Mouse (Mus musculus) CH12.LX (cell line): ENCODE results near the gene Hoxc8. TPM values are rescaled to one million over a fixed set of nuclear protein-coding genes. Genes with fewer than 3 reads are reported as not detected.

Source experiments
- DNase-seq: peaks from one replicate; pipeline ENCODE4 v3.0.0-alpha.2; 2013; ENCODE audit errors: extremely low read depth
- H3K27ac ChIP-seq: 2 replicates; pipeline ENCODE4 v1.5.1; 2012; ENCODE audit warnings: low read depth, mild to moderate bottlenecking, control low read depth, moderate library complexity; ENCODE audit not compliant: insufficient read depth
- H3K27me3 ChIP-seq: replicated peaks from 2 replicates; pipeline ENCODE3; 2012; ENCODE audit warnings: inconsistent platforms
- H3K36me3 ChIP-seq, 2 experiments: replicated peaks in 1 of 2; 2 replicates each; pipeline versions ENCODE3 to v1.6.1; 2012; ENCODE audit warnings: inconsistent platforms in 1 of 2, low read length in 1 of 2, mild to moderate bottlenecking in 1 of 2, mixed read lengths in 1 of 2, moderate library complexity in 1 of 2; ENCODE audit not compliant: control insufficient read depth in 1 of 2, insufficient read depth in 1 of 2
- H3K4me1 ChIP-seq, 2 experiments: 2 replicates each; pipeline ENCODE4 v1.6.1; 2012; ENCODE audit warnings: inconsistent platforms in 1 of 2, moderate library complexity in 1 of 2; ENCODE audit not compliant: insufficient read depth in 2 of 2, control insufficient read depth in 1 of 2
- H3K4me2 ChIP-seq: 2 replicates; pipeline ENCODE4 v1.6.1; 2012; ENCODE audit warnings: low read depth, mild to moderate bottlenecking, control low read depth; ENCODE audit not compliant: poor library complexity, insufficient read depth, severe bottlenecking
- H3K4me3 ChIP-seq, 3 experiments: fragments of 150-350 bp in 1 of 3; sonication (generic) in 1 of 3; replicated peaks in 1 of 3; 2 replicates each; pipeline versions ENCODE3 to v1.5.1; 2011 to 2012; ENCODE audit warnings: low read depth in 2 of 3, low read length in 2 of 3, mild to moderate bottlenecking in 2 of 3, moderate library complexity in 2 of 3, control low read depth in 1 of 3, improper control_type of control experiment in 1 of 3, inconsistent platforms in 1 of 3, mixed read lengths in 1 of 3; ENCODE audit not compliant: poor library complexity in 1 of 3
- H3K79me2 ChIP-seq: replicated peaks from 2 replicates; pipeline ENCODE4 v1.6.1; 2012; ENCODE audit warnings: mild to moderate bottlenecking, moderate library complexity; ENCODE audit not compliant: control insufficient read depth, poor library complexity, insufficient read depth, severe bottlenecking; ENCODE audit errors: extremely low read depth
- H3K9ac ChIP-seq: 2 replicates; pipeline ENCODE4 v1.6.1; 2012; ENCODE audit warnings: low read depth, mild to moderate bottlenecking, control low read depth, moderate library complexity; ENCODE audit not compliant: insufficient read depth
- H3K9me3 ChIP-seq: replicated peaks from 2 replicates; pipeline ENCODE3; 2012; ENCODE audit warnings: low read length, inconsistent platforms, mixed read lengths
- BHLHE40 ChIP-seq: IDR thresholded peaks from 2 replicates; pipeline ENCODE4 v1.6.1; 2011; ENCODE audit warnings: mild to moderate bottlenecking, low read depth, low read length, improper control_type of control experiment
- CHD1 ChIP-seq: IDR thresholded peaks from 2 replicates; pipeline ENCODE4 v1.6.1; 2012; ENCODE audit warnings: low read depth, low read length, improper control_type of control experiment, inconsistent platforms
- CHD2 ChIP-seq: IDR thresholded peaks from 2 replicates; pipeline ENCODE4 v1.6.1; 2011; ENCODE audit warnings: low read length, improper control_type of control experiment
- E2F4 ChIP-seq: IDR thresholded peaks from 2 replicates; pipeline ENCODE4 v1.6.1; 2011; ENCODE audit warnings: low read depth, low read length, improper control_type of control experiment; ENCODE audit not compliant: insufficient replicate concordance
- ELF1 ChIP-seq: IDR thresholded peaks from 2 replicates; pipeline ENCODE4 v1.6.1; 2014; ENCODE audit warnings: low read depth, mild to moderate bottlenecking, inconsistent platforms, low read length, improper control_type of control experiment
- EP300 ChIP-seq: IDR thresholded peaks from 2 replicates; pipeline ENCODE4 v1.6.1; 2011; ENCODE audit warnings: low read length, improper control_type of control experiment
- ETS1 ChIP-seq: conservative IDR thresholded peaks from 2 replicates; pipeline ENCODE4 v1.6.1; 2012; ENCODE audit warnings: low read depth, mild to moderate bottlenecking, inconsistent platforms, low read length, improper control_type of control experiment, moderate library complexity
- GABPA ChIP-seq: IDR thresholded peaks from 2 replicates; pipeline ENCODE4 v1.6.1; 2012; ENCODE audit warnings: low read depth, low read length, improper control_type of control experiment, inconsistent platforms; ENCODE audit not compliant: insufficient replicate concordance
- IRF4 ChIP-seq: IDR thresholded peaks from 2 replicates; pipeline ENCODE4 v1.6.1; 2014; ENCODE audit warnings: low read depth, mild to moderate bottlenecking, inconsistent platforms, low read length, improper control_type of control experiment
- JUN ChIP-seq: IDR thresholded peaks from 2 replicates; pipeline ENCODE4 v1.6.1; 2011; ENCODE audit warnings: low read depth, mild to moderate bottlenecking, low read length, improper control_type of control experiment, moderate library complexity; ENCODE audit not compliant: insufficient read depth
- JUND ChIP-seq: conservative IDR thresholded peaks from 2 replicates; pipeline ENCODE4 v1.6.1; 2011; ENCODE audit warnings: low read depth, low read length, improper control_type of control experiment
- KAT2A ChIP-seq: IDR thresholded peaks from 2 replicates; pipeline ENCODE4 v1.6.1; 2012; ENCODE audit warnings: low read length, improper control_type of control experiment, inconsistent platforms; ENCODE audit not compliant: insufficient replicate concordance
- MAX ChIP-seq: IDR thresholded peaks from 2 replicates; pipeline ENCODE4 v1.6.1; 2011; ENCODE audit warnings: low read length, improper control_type of control experiment
- MEF2A ChIP-seq: IDR thresholded peaks from 2 replicates; pipeline ENCODE4 v1.6.1; 2014; ENCODE audit warnings: low read depth, mild to moderate bottlenecking, inconsistent platforms, low read length, improper control_type of control experiment, borderline replicate concordance
- MXI1 ChIP-seq: IDR thresholded peaks from 2 replicates; pipeline ENCODE4 v1.6.1; 2011; ENCODE audit warnings: mild to moderate bottlenecking, low read depth, low read length, improper control_type of control experiment
- MYC ChIP-seq: IDR thresholded peaks from 2 replicates; pipeline ENCODE4 v1.6.1; 2011; ENCODE audit warnings: low read depth, mild to moderate bottlenecking, improper control_type of control experiment, low read length
- NRF1 ChIP-seq: IDR thresholded peaks from 2 replicates; pipeline ENCODE4 v1.6.1; 2014; ENCODE audit warnings: low read depth, mild to moderate bottlenecking, inconsistent platforms, low read length, improper control_type of control experiment, moderate library complexity
- PAX5 ChIP-seq: IDR thresholded peaks from 2 replicates; pipeline ENCODE4 v1.6.1; 2012; ENCODE audit warnings: low read length, inconsistent platforms, mixed read lengths
- POLR2AphosphoS2 ChIP-seq: IDR thresholded peaks from 2 replicates; pipeline ENCODE4 v1.6.1; 2011; ENCODE audit warnings: low read depth, low read length, improper control_type of control experiment
- RAD21 ChIP-seq: IDR thresholded peaks from 2 replicates; pipeline ENCODE4 v1.6.1; 2011; ENCODE audit warnings: low read depth, mild to moderate bottlenecking, low read length, improper control_type of control experiment, moderate library complexity
- SIN3A ChIP-seq: IDR thresholded peaks from 2 replicates; pipeline ENCODE4 v1.6.1; 2012; ENCODE audit warnings: low read length, improper control_type of control experiment, inconsistent platforms
- SMC3 ChIP-seq: IDR thresholded peaks from 2 replicates; pipeline ENCODE4 v1.6.1; 2011; ENCODE audit warnings: low read depth, low read length, improper control_type of control experiment
- TBP ChIP-seq: conservative IDR thresholded peaks from 2 replicates; pipeline ENCODE4 v1.6.1; 2011; ENCODE audit warnings: low read depth, low read length, improper control_type of control experiment
- TCF12 ChIP-seq: IDR thresholded peaks from 2 replicates; pipeline ENCODE4 v1.6.1; 2014; ENCODE audit warnings: low read depth, mild to moderate bottlenecking, inconsistent platforms, low read length, improper control_type of control experiment
- USF1 ChIP-seq: IDR thresholded peaks from 2 replicates; pipeline ENCODE4 v1.6.1; 2014; ENCODE audit warnings: low read depth, mild to moderate bottlenecking, inconsistent platforms, low read length, improper control_type of control experiment
- USF2 ChIP-seq: conservative IDR thresholded peaks from 2 replicates; pipeline ENCODE4 v1.6.1; 2011; ENCODE audit warnings: low read depth, low read length, improper control_type of control experiment
- ZC3H11A ChIP-seq: IDR thresholded peaks from 2 replicates; pipeline ENCODE4 v1.6.1; 2012; ENCODE audit warnings: low read depth, mild to moderate bottlenecking, inconsistent platforms, low read length, improper control_type of control experiment
- ZMIZ1 ChIP-seq: IDR thresholded peaks from 2 replicates; pipeline ENCODE4 v1.6.1; 2012; ENCODE audit warnings: low read depth, mild to moderate bottlenecking, inconsistent platforms, low read length, improper control_type of control experiment
- dilution Hi-C: fragments of 300-500 bp; cut with MboI; formaldehyde crosslinking; loops from 2 replicates; pipeline ENCODE4 v1.14.3; 2020; ENCODE audit warnings: low sequenced_read_pairs; ENCODE audit not compliant: extremely low pct_unique_long_range_greater_than_20kb, extremely low pct_ligation_motif_present
- in situ Hi-C: fragments of 300-500 bp; cut with MboI; formaldehyde crosslinking; loops from 3 replicates; pipeline ENCODE4 v1.14.3; 2019; ENCODE audit warnings: low sequenced_read_pairs, low pct_ligation_motif_present, low pct_unique_long_range_greater_than_20kb, mixed read lengths
- polyA plus RNA-seq: library from polyadenylated mRNA; unstranded; fragments of >175 nt; gene quantifications from 2 replicates; pipeline ENCODE4 v1.2.1, GENCODE M21; 2012; ENCODE audit warnings: low read depth; ENCODE audit not compliant: insufficient read length
- total RNA-seq, 2 experiments: library from RNA; depleted of rRNA; stranded (reverse); fragments of 300-350 nt in 1 of 2; fragments of >200 nt in 1 of 2; gene quantifications; 2 replicates each; pipeline ENCODE4 v1.2.3; 2012 to 2014

Hoxc8 gene
- total and polyA plus RNA-seq, 3 experiments = not detected

GRCm38 (mm10) chr15:102965003-102965891, 25.2 kb upstream of the Hoxc8 start:
- dilution Hi-C loops (no loop called here), in situ Hi-C loops (no loop called here)
- Histone ChIP-seq H3K9me3 (no peaks in the 10 kb centered on the region), H3K4me1 (peaks cover 6 to 23% of the 10 kb centered on the region in 2 experiments), H3K79me2 (no peaks in the 10 kb centered on the region), H3K36me3 (no peaks in the 10 kb centered on the region), H3K4me2 (no peak overlapping the region), H3K9ac (no peak overlapping the region), H3K4me3 (no peak overlapping the region), H3K27ac (no peak overlapping the region), H3K27me3 (peaks cover 93% of the 10 kb centered on the region)
- TF ChIP-seq ELF1 = no peak
- TF ChIP-seq NRF1 = no peak
- no peak for TF ChIP-seq KAT2A
- no peak for TF ChIP-seq MYC
- TF ChIP-seq E2F4 = no peak
- no peak for TF ChIP-seq MXI1
- no peak for TF ChIP-seq ZMIZ1
- no peak for TF ChIP-seq GABPA
- no peak for TF ChIP-seq SIN3A
- no peak for TF ChIP-seq MAX
- TF ChIP-seq USF1 = no peak
- no peak for TF ChIP-seq EP300
- no peak for TF ChIP-seq POLR2AphosphoS2
- TF ChIP-seq JUND = no peak
- TF ChIP-seq TCF12 = no peak
- no peak for TF ChIP-seq RAD21
- no peak for TF ChIP-seq IRF4
- no peak for TF ChIP-seq ETS1
- TF ChIP-seq SMC3 = no peak
- DNase-seq = no peak

GRCm38 (mm10) chr15:102965892-102966775, 24.3 kb upstream of the Hoxc8 start:
- H3K9me3 ChIP-seq = no peaks in the 10 kb centered on the region
- H3K27ac ChIP-seq = no peak overlapping the region
- H3K36me3 ChIP-seq = no peaks in the 10 kb centered on the region
- DNase-seq = peak; percentile 94
- peaks cover 93% of the 10 kb centered on the region for H3K27me3 ChIP-seq
- peak overlapping the region; percentile 15; the same call in 1 of the 2 replicates for H3K9ac ChIP-seq
- peaks cover 7 to 25% of the 10 kb centered on the region in 2 experiments for H3K4me1 ChIP-seq
- H3K4me2 ChIP-seq = peak overlapping the region; percentile 74
- dilution Hi-C loops = no loop called here
- peak overlapping the region in 2 of 3 experiments; percentile 21 to 23 for H3K4me3 ChIP-seq
- no peaks in the 10 kb centered on the region for H3K79me2 ChIP-seq
- in situ Hi-C loops = no loop called here
- 0 out of 2 replicates have a peak, but pooled peaks have one; percentile 18 for TF ChIP-seq BHLHE40
- no peak for TF ChIP-seq CHD1
- peak; percentile 48; the same call in 1 of the 2 replicates for TF ChIP-seq MEF2A
- peak; percentile 60 for TF ChIP-seq USF2
- TF ChIP-seq SIN3A = no peak
- TF ChIP-seq PAX5 = no peak
- no peak for TF ChIP-seq NRF1
- TF ChIP-seq MYC = 0 out of 2 replicates have a peak, but pooled peaks have one; percentile 26
- peak; percentile 46 for TF ChIP-seq ZC3H11A
- TF ChIP-seq USF1 = peak; percentile 74
- TF ChIP-seq GABPA = no peak
- no peak for TF ChIP-seq E2F4
- peak; percentile 28; the same call in 1 of the 2 replicates for TF ChIP-seq CHD2
- peak; percentile 98 for TF ChIP-seq RAD21
- no peak for TF ChIP-seq JUN
- TF ChIP-seq MAX = peak; percentile 82
- TF ChIP-seq TCF12 = peak; percentile 57; the same call in 1 of the 2 replicates
- TF ChIP-seq TBP = no peak
- TF ChIP-seq ELF1 = peak; percentile 56; the same call in 1 of the 2 replicates
